Mouse (Mus musculus) lung, postnatal 0 days (tissue): ENCODE measurements around the gene Sntn.

Source experiments
- CTCF ChIP-seq: IDR thresholded peaks from 2 replicates; pipeline ENCODE4 v1.5.1; 2016; ENCODE audit warnings: antibody characterized with exemption, mild to moderate bottlenecking
- EP300 ChIP-seq: IDR thresholded peaks from 2 replicates; pipeline ENCODE4 v1.6.1; 2016; ENCODE audit warnings: antibody characterized with exemption, mild to moderate bottlenecking, control low read depth

DNA sequence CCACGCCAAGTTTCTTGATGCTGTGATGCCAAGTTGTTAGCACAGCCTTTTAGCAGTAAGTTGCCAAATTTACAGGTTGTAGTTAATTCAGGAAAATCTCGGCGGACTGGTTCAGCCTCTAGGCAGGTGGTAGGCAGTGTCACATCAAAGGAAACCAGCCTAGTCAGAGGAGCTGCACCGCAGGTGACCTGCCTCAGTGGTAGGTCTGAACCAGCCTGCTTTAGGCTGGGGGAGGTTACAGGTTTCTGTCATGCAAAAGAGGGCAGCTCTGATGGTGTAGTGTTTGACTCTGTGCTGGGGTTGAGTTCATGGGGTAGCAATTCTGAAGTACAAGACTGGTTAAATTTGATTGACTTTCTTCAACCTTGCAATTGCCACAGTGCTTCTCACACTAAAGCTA is 61.6 kb downstream of the Sntn start:
- TF ChIP-seq EP300 = no peak
- no peak for TF ChIP-seq CTCF
